Mouse (Mus musculus) layer of hippocampus, postnatal 25 days (tissue): ENCODE measurements around the gene 1700018G05Rik. TPM values are rescaled to one million over a fixed set of nuclear protein-coding genes. Genes with fewer than 3 reads are reported as not detected.
A peak's percentile ranks its signal among the peaks of the same experiment; 100 is the strongest.
"Not testable (repeated sequence)": the region's sequence is repeated elsewhere in the genome, so short reads cannot be mapped to it uniquely, and the experiment has no call there.

ENCODE experiments used
- DNase-seq, 2 experiments: peaks; one replicate each; pipeline ENCODE4 v3.0.0; 2022; ENCODE audit warnings: mixed read lengths in 2 of 2, low spot score in 1 of 2; ENCODE audit errors: extremely low spot score in 1 of 2
- total RNA-seq, 2 experiments: library from RNA; stranded (reverse); gene quantifications; 2 replicates each; pipeline ENCODE4 v1.2.3; 2021

Gene 1700018G05Rik
- total RNA-seq, result not detected

GRCm38 (mm10) chrX:102928072-102928471 is at the start of gene 1700018G05Rik:
1700018G05Rik (plus strand) TSS chrX:102928372.
- DNase-seq, result not testable (repeated sequence)

GRCm38 (mm10) chrX:102908587-102908986 is 19.6 kb upstream of the 1700018G05Rik start, which contains the start of the genes Dmrtc1a and 1700011M02Rik:
Dmrtc1a (minus strand) TSS chrX:102908687.
1700011M02Rik (plus strand) TSS chrX:102908905.
- not testable (repeated sequence) for DNase-seq

- DNase-seq, result not testable (repeated sequence)
These were observed 13.3 kb upstream of the 1700018G05Rik start for GRCm38 (mm10) chrX:102914823-102915222.

GRCm38 (mm10) chrX:102926707-102927106 is 1.5 kb upstream of the 1700018G05Rik start:
- peak in 1 of 2 experiments; percentile 34 for DNase-seq

GRCm38 (mm10) chrX:102932992-102933570 is 4.9 kb downstream of the 1700018G05Rik start:
- no peak for DNase-seq

GRCm38 (mm10) chrX:102933571-102934394 is 5.6 kb downstream of the 1700018G05Rik start:
- peak; percentile 62 to 67 for DNase-seq

- no peak for DNase-seq
These were observed 6.2 kb downstream of the 1700018G05Rik start for GRCm38 (mm10) chrX:102934395-102934764.

GRCm38 (mm10) chrX:102936743-102937142 is 8.6 kb downstream of the 1700018G05Rik start:
- no peak for DNase-seq

- not testable (repeated sequence) for DNase-seq
These were observed 22.0 kb downstream of the 1700018G05Rik start for GRCm38 (mm10) chrX:102950136-102950535.

GRCm38 (mm10) chrX:102958917-102959316 is 30.7 kb downstream of the 1700018G05Rik start:
- DNase-seq, result peak in 1 of 2 experiments; percentile 17

GRCm38 (mm10) chrX:102960581-102960980 is 32.4 kb downstream of the 1700018G05Rik start:
- no peak for DNase-seq

Other genes with a start within 250 kb of the 1700018G05Rik start
- not detected for gene Gm3880, start 241.4 kb upstream of the 1700018G05Rik start, total RNA-seq
- not detected for gene Gm9112, start 220.7 kb upstream of the 1700018G05Rik start, total RNA-seq
- gene Dmrtc1b, start 220.5 kb upstream of the 1700018G05Rik start, total RNA-seq, result not detected
- gene Dmrtc1c1, start 125.4 kb upstream of the 1700018G05Rik start, total RNA-seq, result not detected
- gene Dmrtc1c2, start 73.8 kb upstream of the 1700018G05Rik start, total RNA-seq, result not detected
- gene 1700031F05Rik, start 60.4 kb upstream of the 1700018G05Rik start, total RNA-seq, result not detected
- 1 to 10 TPM; 4.5 to 4.8 TPM for gene Dmrtc1a, start 19.7 kb upstream of the 1700018G05Rik start, total RNA-seq
- not detected for gene 1700011M02Rik, start 19.5 kb upstream of the 1700018G05Rik start, total RNA-seq